Mouse (Mus musculus) embryonic fibroblast, embryonic 13.5 days (primary cell): ENCODE results near the gene 8030411F24Rik.

Experiments used
- CTCF ChIP-seq: IDR thresholded peaks from 2 replicates; pipeline ENCODE4 v1.5.1; 2011; ENCODE audit warnings: mild to moderate bottlenecking, control low read depth, low read length, moderate library complexity, borderline replicate concordance; ENCODE audit not compliant: insufficient read depth
- POLR2A ChIP-seq: IDR thresholded peaks from 2 replicates; pipeline ENCODE4 v1.6.1; 2011; ENCODE audit warnings: low read depth, mild to moderate bottlenecking, control low read depth, low read length, moderate library complexity

GRCm38 (mm10) chr2:148743001-148743400 is 38.8 kb upstream of the 8030411F24Rik start:
- TF ChIP-seq CTCF (no peak), POLR2A (no peak)
